Mouse (Mus musculus): ENCODE results near the gene Phldb3.
"Not testable (repeated sequence)": the region's sequence is repeated elsewhere in the genome, so short reads cannot be mapped to it uniquely, and the experiment has no call there.

Gene Phldb3

GRCm38 (mm10) chr7:24595464-24595863, 15.1 kb upstream of the Phldb3 start:
- no peak for DNase-seq

DNA sequence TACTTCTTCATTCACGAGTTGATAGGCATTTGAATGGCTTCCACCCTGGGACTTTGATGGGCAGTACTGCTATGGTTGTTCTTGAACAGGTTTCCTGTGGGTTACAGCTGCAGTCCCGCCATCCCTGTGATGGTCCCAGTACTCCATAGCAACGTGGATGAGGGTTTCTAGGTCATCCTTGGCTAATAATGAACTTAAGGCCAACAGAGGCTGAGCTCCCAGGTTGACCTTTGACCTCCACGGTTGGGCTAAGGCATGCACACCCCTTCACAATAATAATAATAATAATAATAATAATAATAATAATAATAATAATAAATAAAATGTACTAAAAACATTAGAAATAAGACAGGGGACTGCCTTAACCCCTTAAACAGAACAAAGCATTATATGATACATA, 12.4 kb upstream of the Phldb3 start:
- DNase-seq = no peak

- no peak for DNase-seq
Measured at GRCm38 (mm10) chr7:24599211-24600067, 11.1 kb upstream of the Phldb3 start.

DNA sequence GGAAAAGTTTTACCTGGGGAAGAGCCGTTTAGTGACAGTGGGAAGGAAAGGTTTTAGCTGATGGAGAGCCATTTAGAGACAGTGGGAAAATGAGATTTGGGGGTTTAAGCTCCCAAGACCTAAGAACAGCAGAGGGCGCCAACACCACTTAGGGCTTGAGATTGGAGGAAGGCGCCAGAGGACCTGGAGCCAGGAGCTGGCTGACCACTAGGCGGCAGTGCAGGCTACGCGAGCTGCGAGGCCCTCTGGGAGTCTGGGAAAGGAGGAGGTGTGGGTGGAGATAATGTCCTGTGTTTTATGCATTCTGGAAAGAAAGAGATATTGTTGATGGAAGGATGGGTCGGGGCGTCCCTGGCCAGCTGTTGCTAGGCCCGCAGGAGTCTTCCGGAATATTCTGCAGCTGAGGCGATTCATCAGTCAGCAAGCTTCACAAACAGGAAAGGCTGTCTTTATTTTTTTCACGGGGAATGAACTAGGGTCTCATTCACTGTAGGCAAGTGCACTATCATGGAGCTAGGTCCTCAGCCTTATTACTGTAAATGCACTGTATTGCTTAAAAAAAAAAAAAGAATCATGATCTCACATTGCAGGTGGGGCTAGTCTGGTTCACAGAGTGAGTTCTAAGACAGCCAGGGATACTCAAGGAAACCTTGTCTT, 9.5 kb upstream of the Phldb3 start:
- DNase-seq = peak; percentile 94

DNA sequence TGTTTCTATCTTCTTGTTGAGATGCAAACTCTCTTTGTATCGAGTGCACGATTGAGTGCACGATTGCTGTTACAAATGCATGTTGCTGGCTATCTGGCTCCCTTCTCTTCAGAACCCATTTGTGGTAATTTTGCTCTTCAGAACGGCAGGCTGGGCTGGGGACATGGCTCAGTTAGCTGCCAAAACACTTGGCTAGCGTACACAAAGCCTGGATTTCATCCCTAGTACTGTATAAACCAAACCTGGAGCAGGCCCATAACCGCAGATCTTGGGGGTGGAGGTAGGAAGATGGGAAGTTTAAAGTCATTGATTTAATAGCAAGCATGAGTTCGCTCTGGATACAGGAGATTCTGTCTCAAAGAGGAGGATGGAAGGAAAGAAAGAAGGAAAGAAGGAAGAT, 5.0 kb upstream of the Phldb3 start:
- DNase-seq = no peak

- DNase-seq = no peak
Measured at GRCm38 (mm10) chr7:24606046-24606445, 4.5 kb upstream of the Phldb3 start.

GRCm38 (mm10) chr7:24608017-24608416, 2.5 kb upstream of the Phldb3 start:
- DNase-seq = no peak

DNA sequence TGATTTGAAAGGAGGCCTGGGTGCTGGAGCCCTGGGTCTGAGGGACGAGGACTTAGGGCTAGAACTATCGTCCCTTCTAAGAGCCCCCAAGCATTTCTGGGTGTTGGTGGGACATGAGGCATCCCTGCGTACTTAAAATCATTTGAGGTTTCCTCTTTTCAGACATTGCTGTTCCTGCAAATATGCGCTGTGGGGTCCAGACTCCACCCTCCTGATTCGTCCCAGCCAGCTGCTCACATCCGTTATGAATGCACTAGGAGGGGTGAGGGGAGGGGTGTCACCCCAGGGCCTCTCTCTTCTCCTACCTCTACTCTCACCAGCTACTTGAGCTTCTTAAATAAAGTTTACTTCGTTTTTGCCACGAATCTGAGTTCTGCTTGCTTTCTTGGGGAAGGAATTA, 2.0 kb upstream of the Phldb3 start:
- DNase-seq = no peak

DNA sequence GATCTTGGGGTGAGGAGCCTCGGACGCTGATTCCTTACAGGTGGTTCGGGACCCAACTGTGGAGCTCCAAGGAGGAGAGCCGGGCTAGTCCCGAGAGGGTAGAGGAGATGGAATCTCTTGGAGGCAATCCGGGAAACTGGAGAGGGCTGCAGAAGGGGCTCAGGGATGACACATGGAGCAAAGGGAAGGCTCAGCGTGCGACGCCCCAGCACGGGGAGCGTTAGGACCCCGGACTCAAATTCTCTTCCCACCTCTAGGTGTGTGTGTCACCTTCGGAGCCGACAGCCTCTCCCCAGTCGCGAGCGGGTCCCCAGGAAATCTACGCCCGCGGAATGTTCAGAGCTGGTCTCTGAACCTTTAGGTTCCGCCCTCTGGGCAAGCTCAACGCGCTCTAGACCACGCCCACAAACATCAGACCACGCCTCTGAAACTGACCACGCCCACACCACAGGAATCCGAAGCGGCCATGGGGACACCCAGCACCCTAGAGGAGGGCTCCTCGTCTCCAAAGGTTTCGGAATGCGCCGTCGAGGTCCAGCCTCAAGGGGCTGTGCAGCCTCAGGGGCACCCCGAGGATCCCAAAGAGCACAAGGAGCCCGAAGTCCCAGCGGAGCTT, 424 bp downstream of the Phldb3 start:
- peak; percentile 30 for DNase-seq

GRCm38 (mm10) chr7:24611709-24612108, 1.1 kb downstream of the Phldb3 start:
- no peak for DNase-seq

DNA sequence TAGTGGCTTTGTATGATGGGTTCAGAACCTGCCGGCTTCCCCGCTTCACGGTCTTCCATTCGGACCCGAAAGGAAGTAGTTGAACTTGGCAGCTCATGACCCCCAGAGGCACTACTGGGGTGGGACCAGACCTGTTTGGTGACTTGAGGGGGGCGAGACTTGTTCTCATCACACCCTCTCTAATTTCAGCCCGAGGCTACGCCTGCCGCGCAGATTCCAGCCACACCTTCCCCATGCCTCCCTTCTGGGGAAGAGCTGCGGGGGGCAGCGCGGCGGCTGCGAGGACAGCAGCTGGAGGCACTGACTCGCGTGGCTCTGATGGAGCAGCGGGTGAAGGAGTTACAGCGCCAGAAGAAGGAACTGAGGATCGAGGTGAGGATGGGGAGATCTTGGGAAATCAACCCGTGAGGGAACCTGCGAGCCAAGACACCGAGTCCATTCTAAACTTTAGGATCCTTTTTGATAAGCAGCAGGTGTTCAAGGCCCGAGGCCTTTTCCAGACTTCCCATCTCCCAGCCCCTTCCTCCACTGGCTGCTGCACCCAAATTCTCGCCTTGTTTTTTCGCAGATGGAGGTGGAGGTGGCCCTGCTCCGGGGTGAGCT, 1.8 kb downstream of the Phldb3 start:
- DNase-seq = no peak

GRCm38 (mm10) chr7:24614816-24615215, 4.3 kb downstream of the Phldb3 start:
- no peak for DNase-seq

GRCm38 (mm10) chr7:24617763-24618162, 7.2 kb downstream of the Phldb3 start:
- no peak for DNase-seq

GRCm38 (mm10) chr7:24618374-24618773, 7.8 kb downstream of the Phldb3 start:
- not testable (repeated sequence) for DNase-seq

DNA sequence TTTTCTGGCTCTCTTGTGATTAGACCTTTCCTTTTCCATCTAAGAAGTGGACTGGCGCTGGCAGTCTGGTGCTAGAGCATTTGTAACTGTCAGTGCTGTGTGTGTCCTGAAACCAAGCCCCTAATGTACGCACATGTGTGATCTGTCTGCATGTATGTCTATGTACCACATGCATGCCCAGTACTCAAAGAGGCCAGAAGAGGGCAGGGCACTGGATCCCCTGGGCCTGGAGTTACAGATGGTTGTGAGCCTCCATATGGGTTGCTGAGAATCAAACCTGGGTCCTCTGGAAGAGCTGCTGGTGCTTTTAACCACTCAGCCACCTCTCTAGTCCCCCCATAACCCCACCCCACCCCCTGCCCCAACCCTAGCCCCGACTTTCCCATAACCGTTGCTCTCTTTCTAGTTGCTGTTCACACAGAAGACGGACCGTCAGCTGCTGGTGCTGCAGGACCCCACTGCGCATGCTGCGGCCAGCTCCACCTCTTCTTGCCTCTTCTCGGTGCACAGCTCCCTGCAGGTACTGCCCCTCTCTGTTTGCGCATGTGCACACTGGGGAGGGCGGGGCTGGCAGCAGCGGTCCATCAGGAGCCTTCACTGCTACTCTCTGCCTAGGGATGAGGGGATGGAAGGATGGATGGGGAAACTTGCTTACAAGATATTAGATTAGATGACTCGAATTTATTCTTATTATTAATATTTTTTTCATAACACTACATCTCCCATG, 9.3 kb downstream of the Phldb3 start:
- no peak for DNase-seq

DNA sequence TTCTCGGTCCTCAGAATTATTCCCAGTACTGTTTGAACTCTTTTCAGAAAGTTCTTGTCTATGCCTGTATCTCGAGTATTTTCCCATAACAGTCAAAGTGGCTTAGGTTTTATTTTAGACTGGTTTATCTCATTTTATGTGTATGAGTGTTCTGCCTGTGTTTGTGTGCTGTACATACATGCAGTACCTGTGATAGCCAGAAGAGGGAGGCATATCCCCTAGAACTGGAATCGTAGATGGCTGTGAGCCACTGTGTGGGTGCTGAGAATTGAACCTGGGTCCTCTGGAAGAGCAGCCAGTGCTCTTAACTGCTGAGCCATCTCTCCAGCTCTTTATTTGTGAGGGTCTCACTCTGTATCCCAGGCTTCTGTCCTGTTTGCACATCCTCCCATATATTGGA, 10.6 kb downstream of the Phldb3 start:
- DNase-seq = no peak

GRCm38 (mm10) chr7:24622967-24623366, 12.4 kb downstream of the Phldb3 start:
- DNase-seq = no peak

DNA sequence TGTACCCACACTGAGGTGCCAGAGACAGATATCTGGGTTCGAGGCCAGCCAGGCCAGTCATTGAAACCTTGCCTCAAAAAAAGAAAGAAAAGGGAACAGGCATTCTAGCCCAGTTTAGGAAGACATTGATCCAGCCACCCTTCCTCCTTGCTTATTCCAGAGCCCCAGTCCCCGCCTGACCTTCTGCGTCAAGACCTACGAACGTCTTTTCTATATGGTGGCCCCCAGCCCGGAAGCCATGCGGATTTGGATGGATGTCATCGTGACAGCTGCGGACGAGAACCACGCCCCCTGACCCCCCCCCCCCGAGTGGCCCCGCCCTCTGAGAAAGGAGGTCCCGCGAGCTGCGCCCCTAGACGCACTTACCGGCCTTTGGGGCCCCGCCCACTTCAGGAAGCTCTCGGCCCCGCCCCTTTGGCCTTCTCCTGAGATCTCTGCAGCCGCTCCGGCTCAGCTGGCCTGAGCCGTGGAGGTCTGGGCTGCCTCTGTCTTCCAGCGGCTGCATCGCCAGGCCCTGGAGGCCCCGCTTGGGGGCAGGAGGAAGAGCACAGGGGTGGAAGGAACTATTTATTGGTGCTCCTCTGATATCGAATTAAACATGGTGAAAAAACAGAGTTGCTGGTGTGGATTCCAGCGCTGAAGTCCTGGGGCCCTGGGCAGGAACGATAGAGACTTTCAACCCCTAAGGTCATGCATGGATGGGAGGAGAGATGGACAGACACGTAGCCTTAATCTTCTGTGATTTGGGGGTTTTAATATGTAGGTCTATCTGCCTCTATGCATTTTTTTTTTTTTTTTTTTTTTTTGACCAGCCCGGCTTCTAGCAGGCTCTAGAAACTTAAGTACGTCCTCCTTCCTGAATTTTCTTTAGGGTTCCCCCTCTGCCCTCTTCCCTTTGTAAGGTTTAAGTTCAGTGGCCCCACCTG, 18.4 kb downstream of the Phldb3 start:
- DNase-seq = peak; percentile 17

DNA sequence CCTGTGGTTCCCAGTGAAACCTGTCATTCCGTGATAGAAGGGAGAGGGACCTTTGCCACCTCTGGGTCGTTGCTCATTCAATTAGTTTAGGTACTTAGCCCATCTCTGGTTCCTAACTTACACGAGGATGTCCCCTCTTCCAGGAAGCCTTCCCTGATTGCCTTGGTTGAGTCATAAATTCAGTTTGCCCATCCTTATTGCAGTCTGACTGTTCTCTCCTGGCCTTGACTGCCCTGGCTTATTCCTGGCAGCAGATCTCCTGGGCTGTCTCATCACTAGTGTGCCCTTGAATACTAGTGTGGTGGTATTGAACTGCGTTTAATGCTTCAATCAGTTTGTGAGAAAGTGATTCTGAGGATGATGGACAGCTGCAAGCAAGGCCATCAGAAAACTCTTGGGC, 19.1 kb downstream of the Phldb3 start:
- no peak for DNase-seq

DNA sequence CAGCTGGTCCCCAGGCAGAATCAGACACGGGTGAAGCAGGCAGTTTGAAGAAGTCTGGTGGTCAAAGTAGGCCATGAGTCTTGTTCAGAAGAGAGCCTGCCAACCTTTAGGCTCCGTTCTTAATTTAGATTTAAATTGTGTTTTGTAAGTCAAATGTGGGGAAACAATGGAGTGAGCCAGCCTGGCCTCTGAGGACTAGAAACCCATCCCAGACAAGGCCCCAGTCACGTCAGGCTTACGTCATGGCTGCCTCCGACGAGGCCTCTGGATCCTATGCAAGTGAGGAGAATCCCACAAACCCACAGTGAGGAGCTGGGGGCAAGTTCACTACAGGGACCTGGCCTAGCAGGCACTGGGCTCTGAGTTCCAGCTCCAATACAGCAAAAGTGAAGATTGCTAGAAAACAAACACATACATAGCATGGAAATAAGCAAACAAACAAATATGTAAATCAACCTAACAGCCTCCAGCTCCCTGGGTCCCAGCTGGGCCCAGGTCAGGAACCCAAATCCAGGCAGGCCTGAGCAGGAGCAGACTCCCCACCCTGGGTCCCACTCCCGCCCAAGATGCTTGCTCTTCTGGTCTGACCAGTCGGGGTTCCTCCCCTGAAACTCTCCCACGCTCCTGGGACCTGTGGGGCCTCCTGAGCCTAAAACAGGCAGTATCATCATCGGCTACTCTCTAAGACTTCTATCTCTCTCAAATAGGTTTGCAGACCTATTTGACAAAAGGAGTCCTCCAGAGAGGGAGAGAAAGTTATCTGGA, 19.7 kb downstream of the Phldb3 start:
- no peak for DNase-seq

DNA sequence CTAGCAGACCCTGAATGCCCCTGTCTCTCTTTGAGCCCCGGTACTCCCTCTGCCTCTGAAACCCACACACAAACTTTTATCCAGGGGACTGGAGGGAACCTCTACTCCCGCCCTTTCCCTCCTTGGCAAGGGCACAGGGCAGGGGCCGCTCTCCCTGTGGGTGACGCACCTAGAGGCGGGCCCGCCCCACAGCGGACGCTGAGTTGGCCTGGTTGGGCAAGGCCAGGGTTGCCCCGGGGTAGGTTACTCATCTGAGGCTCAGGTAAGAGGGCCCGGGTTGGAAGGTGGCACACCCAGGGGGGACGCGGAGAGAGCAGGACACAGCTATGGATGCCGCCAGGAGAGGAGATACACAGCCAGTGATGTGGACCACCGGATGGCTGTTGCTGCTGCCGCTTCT, 25.7 kb downstream of the Phldb3 start, which contains the start of gene Lypd3:
Gene Lypd3, plus strand, starts transcription at position 287 of the 400 bp plus-strand sequence.
- DNase-seq = no peak

All from right cerebral cortex, postnatal 25 days (tissue).